Mouse (Mus musculus): ENCODE measurements at regions not wholly inside any gene's neighbourhood (a gene's known extent, or its start where the extent isn't known, plus 50 kb on each side); places are given as distances from the start of the nearest gene placed in this dataset.

DNA sequence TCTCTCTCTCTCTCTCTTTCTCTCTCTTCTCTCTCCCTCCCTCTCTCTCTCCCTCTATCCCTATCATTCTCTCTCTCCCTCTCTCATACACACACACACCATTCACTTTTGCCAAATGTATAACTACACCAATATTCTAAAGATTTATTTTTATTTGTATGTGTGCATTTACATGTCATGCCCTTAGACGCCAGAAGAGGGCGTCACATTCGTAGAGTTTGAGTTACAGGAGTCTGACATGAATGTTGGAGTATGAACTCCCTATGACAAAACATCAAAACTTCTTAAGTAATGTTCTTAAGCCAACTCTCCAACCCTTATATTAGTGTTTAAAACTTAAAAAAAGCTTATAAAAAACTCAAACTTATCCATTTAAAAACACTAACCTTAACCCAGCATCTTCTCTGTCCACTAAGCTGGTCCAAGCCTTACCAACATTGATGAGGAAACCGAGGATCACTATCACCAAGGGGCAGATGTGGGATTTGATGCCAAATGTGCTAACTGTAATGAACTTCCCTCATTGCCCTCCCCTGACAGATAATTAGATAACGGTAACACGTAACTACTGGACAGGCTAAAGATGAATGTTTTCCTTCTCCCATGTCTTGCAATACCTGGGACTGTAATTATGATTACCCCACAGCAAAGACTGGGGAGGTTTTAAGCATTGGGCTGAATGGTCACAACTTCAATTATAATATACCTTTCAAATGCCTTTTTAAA is 176.7 kb downstream of the Tm2d1 start:
- no peak overlapping the region for H3K4me3 ChIP-seq (ENCODE audit: insufficient read depth in 1 of 2, low read depth in 1 of 2, low read length in 2 of 2, poor library complexity in 1 of 2, severe bottlenecking in 1 of 2)
- DNase-seq (ENCODE audit: low read depth, low spot score): no peak
- no peak overlapping the region for H3K9ac ChIP-seq (ENCODE audit: insufficient read depth, low read depth, low read length, poor library complexity, severe bottlenecking)
- no peaks in the 10 kb centered on the region for H3K4me1 ChIP-seq (ENCODE audit: control insufficient read depth in 2 of 2, insufficient read depth in 2 of 2, low read length in 2 of 2, poor library complexity in 1 of 2)
- in situ Hi-C loops (cut with MboI; ENCODE audit: low sequenced_read_pairs in 2 of 2, unreplicated experiment in 2 of 2): no loop called here
- no peaks in the 10 kb centered on the region for H3K36me3 ChIP-seq (ENCODE audit: control insufficient read depth, insufficient read depth, low read length, poor library complexity, severe bottlenecking)
- TF ChIP-seq HCFC1 (IDR thresholded peaks at IDR 0.05; ENCODE audit: borderline replicate concordance, insufficient read depth, low read length) (no peak), ZC3H11A (IDR thresholded peaks at IDR 0.05; ENCODE audit: borderline replicate concordance, low read depth, low read length) (0 out of 2 replicates have a peak, but pooled peaks have one; percentile 14)
- no peaks in the 10 kb centered on the region for H3K9me3 ChIP-seq (ENCODE audit: control insufficient read depth, insufficient read depth, low read depth, low read length)
- no peak overlapping the region for H3K27ac ChIP-seq (ENCODE audit: insufficient read depth, low read depth, low read length, poor library complexity, severe bottlenecking)

GRCm38 (mm10) chr4:98203129-98203528 is 180.0 kb downstream of the Tm2d1 start:
- in situ Hi-C loops (cut with MboI; ENCODE audit: low sequenced_read_pairs in 2 of 2, unreplicated experiment in 2 of 2): no loop called here
- Histone ChIP-seq H3K36me3 (ENCODE audit: control insufficient read depth, insufficient read depth, low read length, poor library complexity, severe bottlenecking) (no peaks in the 10 kb centered on the region), H3K9me3 (ENCODE audit: control insufficient read depth, insufficient read depth, low read depth, low read length) (no peaks in the 10 kb centered on the region), H3K4me3 (ENCODE audit: insufficient read depth in 1 of 2, low read depth in 1 of 2, low read length in 2 of 2, poor library complexity in 1 of 2, severe bottlenecking in 1 of 2) (no peak overlapping the region), H3K9ac (ENCODE audit: insufficient read depth, low read depth, low read length, poor library complexity, severe bottlenecking) (no peak overlapping the region), H3K4me1 (ENCODE audit: control insufficient read depth in 2 of 2, insufficient read depth in 2 of 2, low read length in 2 of 2, poor library complexity in 1 of 2) (no peaks in the 10 kb centered on the region), H3K27ac (ENCODE audit: insufficient read depth, low read depth, low read length, poor library complexity, severe bottlenecking) (no peak overlapping the region)
- DNase-seq (ENCODE audit: low read depth, low spot score): no peak
- TF ChIP-seq CHD2 (IDR thresholded peaks at IDR 0.05; ENCODE audit: low read depth, low read length) (no peak), ZNF384 (IDR thresholded peaks at IDR 0.05; ENCODE audit: low read depth, low read length) (no peak), HCFC1 (IDR thresholded peaks at IDR 0.05; ENCODE audit: borderline replicate concordance, insufficient read depth, low read length) (no peak), ZC3H11A (IDR thresholded peaks at IDR 0.05; ENCODE audit: borderline replicate concordance, low read depth, low read length) (no peak), MAFK (IDR thresholded peaks at IDR 0.05; ENCODE audit: insufficient read depth, low read depth, low read length) (no peak)

GRCm38 (mm10) chr4:98202232-98202631 is 180.9 kb downstream of the Tm2d1 start:
- in situ Hi-C loops (cut with MboI; ENCODE audit: low sequenced_read_pairs in 2 of 2, unreplicated experiment in 2 of 2): no loop called here
- DNase-seq (ENCODE audit: low read depth, low spot score): no peak

DNA sequence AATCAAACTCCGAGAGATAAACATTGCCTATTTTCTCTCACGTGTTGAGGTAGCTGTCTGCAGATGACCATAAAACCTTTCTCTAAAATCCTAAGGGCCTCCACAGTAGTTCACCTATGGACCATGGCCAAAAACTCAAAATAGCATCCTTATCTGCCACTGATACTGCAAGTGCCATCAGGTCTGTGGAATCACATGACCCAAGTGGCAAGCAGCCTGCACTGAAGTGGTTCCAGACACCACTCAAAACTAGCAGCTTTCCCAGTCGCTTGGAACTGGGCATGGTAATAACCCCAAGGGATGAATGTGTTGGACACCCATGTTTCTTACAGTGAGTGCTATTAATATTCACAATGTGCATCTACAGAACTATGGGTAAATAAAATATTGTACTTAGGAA is 182.0 kb downstream of the Tm2d1 start:
- no peak overlapping the region for H3K27ac ChIP-seq (ENCODE audit: insufficient read depth, low read depth, low read length, poor library complexity, severe bottlenecking)

More at GRCm38 (mm10) chr4:98202232-98202631, 180.9 kb downstream of the Tm2d1 start:
- TF ChIP-seq MAFK (IDR thresholded peaks at IDR 0.05; ENCODE audit: insufficient read depth, low read depth, low read length): no peak
- no peak for TF ChIP-seq ZNF384 (IDR thresholded peaks at IDR 0.05; ENCODE audit: low read depth, low read length)
- TF ChIP-seq HCFC1 (IDR thresholded peaks at IDR 0.05; ENCODE audit: borderline replicate concordance, insufficient read depth, low read length): no peak
- TF ChIP-seq ZC3H11A (IDR thresholded peaks at IDR 0.05; ENCODE audit: borderline replicate concordance, low read depth, low read length): no peak
- TF ChIP-seq CHD2 (IDR thresholded peaks at IDR 0.05; ENCODE audit: low read depth, low read length): no peak
- Histone ChIP-seq H3K4me3 (ENCODE audit: insufficient read depth in 1 of 2, low read depth in 1 of 2, low read length in 2 of 2, poor library complexity in 1 of 2, severe bottlenecking in 1 of 2) (no peak overlapping the region), H3K27ac (ENCODE audit: insufficient read depth, low read depth, low read length, poor library complexity, severe bottlenecking) (no peak overlapping the region), H3K4me1 (ENCODE audit: control insufficient read depth in 2 of 2, insufficient read depth in 2 of 2, low read length in 2 of 2, poor library complexity in 1 of 2) (no peaks in the 10 kb centered on the region), H3K9me3 (ENCODE audit: control insufficient read depth, insufficient read depth, low read depth, low read length) (no peaks in the 10 kb centered on the region), H3K36me3 (ENCODE audit: control insufficient read depth, insufficient read depth, low read length, poor library complexity, severe bottlenecking) (no peaks in the 10 kb centered on the region), H3K9ac (ENCODE audit: insufficient read depth, low read depth, low read length, poor library complexity, severe bottlenecking) (no peak overlapping the region)

More for the DNA sequence above, 182.0 kb downstream of the Tm2d1 start:
- H3K9ac ChIP-seq (ENCODE audit: insufficient read depth, low read depth, low read length, poor library complexity, severe bottlenecking): no peak overlapping the region
- no peaks in the 10 kb centered on the region for H3K4me1 ChIP-seq (ENCODE audit: control insufficient read depth in 2 of 2, insufficient read depth in 2 of 2, low read length in 2 of 2, poor library complexity in 1 of 2)
- no peak overlapping the region for H3K4me3 ChIP-seq (ENCODE audit: insufficient read depth in 1 of 2, low read depth in 1 of 2, low read length in 2 of 2, poor library complexity in 1 of 2, severe bottlenecking in 1 of 2)
- DNase-seq (ENCODE audit: low read depth, low spot score): no peak
- no peaks in the 10 kb centered on the region for H3K36me3 ChIP-seq (ENCODE audit: control insufficient read depth, insufficient read depth, low read length, poor library complexity, severe bottlenecking)
- in situ Hi-C loops (cut with MboI; ENCODE audit: low sequenced_read_pairs in 2 of 2, unreplicated experiment in 2 of 2): no loop called here
- no peaks in the 10 kb centered on the region for H3K9me3 ChIP-seq (ENCODE audit: control insufficient read depth, insufficient read depth, low read depth, low read length)
- TF ChIP-seq ZC3H11A (IDR thresholded peaks at IDR 0.05; ENCODE audit: borderline replicate concordance, low read depth, low read length) (no peak), ZNF384 (IDR thresholded peaks at IDR 0.05; ENCODE audit: low read depth, low read length) (no peak), HCFC1 (IDR thresholded peaks at IDR 0.05; ENCODE audit: borderline replicate concordance, insufficient read depth, low read length) (no peak), CHD2 (IDR thresholded peaks at IDR 0.05; ENCODE audit: low read depth, low read length) (no peak), MAFK (IDR thresholded peaks at IDR 0.05; ENCODE audit: insufficient read depth, low read depth, low read length) (no peak)
